In the genomic region with DNA sequence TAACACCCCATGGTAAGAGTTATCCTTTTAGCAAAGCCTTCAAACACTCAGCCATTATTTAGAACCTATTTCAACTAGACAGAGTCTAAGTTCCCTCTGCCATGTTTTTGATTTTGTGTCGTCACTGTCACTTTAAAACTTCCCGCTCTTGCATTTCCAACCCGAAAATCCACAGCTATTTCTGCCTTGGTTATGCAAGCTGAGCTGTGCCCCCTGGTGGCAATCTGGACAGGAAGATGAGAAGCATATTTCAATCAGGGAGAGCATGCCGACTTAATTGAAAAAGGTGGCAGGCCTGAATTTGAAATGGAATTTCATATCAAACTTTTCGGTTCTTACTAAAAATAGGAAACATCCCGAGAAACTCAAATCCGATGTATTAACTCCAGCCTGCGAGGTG, we compare ENCODE assay signal across 9 mouse cellular contexts. TPM values are rescaled to one million over a fixed set of nuclear protein-coding genes. Genes with fewer than 3 reads are reported as not detected.
DNase-seq lines count a peak whose midpoint lies in the region; ATAC-seq and TF ChIP-seq lines count a peak whose summit lies in the region.
"Had no signal": no experiment of that assay in that cellular context is flagged by ENCODE, and none has a peak within 500 bp of the region (broad histone marks: within the 10 kb centered on the region; RNA-seq: fewer than 3 reads in every experiment).

No protein-coding gene starts in this region.

- H3K27ac ChIP-seq in hindbrain, embryonic 14.5 days: no peak overlapping the region
- no peak overlapping the region for H3K27ac ChIP-seq in hindbrain, embryonic 12.5 days
- H3K27ac ChIP-seq in stomach, postnatal 0 days (replicated peaks): no peak overlapping the region
- H3K27ac ChIP-seq: limb, embryonic 12.5 days had no signal

- TF ChIP-seq EP300 in stomach, postnatal 0 days (optimal IDR thresholded peaks at IDR 0.05): no peak

- DNase-seq in hindbrain, embryonic 14.5 days (ENCODE audit: low spot score): peak; percentile 84
- peak; percentile 57 for DNase-seq in NIH3T3 (ENCODE audit: low read depth)
- DNase-seq in cerebellum, postnatal 25 days: peak; percentile 68 to 85
- peak; percentile 84 for DNase-seq in layer of hippocampus, adult 11-12 months (ENCODE audit: low spot score)
- DNase-seq in lung, postnatal 10 days: peak; percentile 72
- DNase-seq in stomach, postnatal 0 days (ENCODE audit: low spot score): peak; percentile 49
- DNase-seq in spleen, postnatal 4 days (ENCODE audit: low spot score in 2 of 2): no peak

- H3K4me3 ChIP-seq in hindbrain, embryonic 14.5 days (replicated peaks; ENCODE audit: low read length): no peak overlapping the region
- H3K4me3 ChIP-seq in hindbrain, embryonic 12.5 days: no peak overlapping the region
- H3K4me3 ChIP-seq in stomach, postnatal 0 days (ENCODE audit: low read depth, low read length): no peak overlapping the region
- H3K4me3 ChIP-seq: limb, embryonic 12.5 days had no signal

- ATAC-seq in hindbrain, embryonic 14.5 days (ENCODE audit: low FRiP score): no peak
- no peak for ATAC-seq in hindbrain, embryonic 12.5 days (ENCODE audit: low FRiP score)
- ATAC-seq in stomach, postnatal 0 days (ENCODE audit: low FRiP score, low TSS enrichment): no peak

- H3K4me1 ChIP-seq in hindbrain, embryonic 14.5 days (replicated peaks; ENCODE audit: control insufficient read depth, insufficient read depth, low read length): no peaks in the 10 kb centered on the region
- H3K4me1 ChIP-seq in hindbrain, embryonic 12.5 days: no peaks in the 10 kb centered on the region
- H3K4me1 ChIP-seq in stomach, postnatal 0 days (replicated peaks; ENCODE audit: control insufficient read depth, insufficient read depth): no peaks in the 10 kb centered on the region
- H3K4me1 ChIP-seq: limb, embryonic 12.5 days had no signal

- H3K9ac ChIP-seq in hindbrain, embryonic 14.5 days: no peak overlapping the region
- no peak overlapping the region for H3K9ac ChIP-seq in hindbrain, embryonic 12.5 days
- no peak overlapping the region for H3K9ac ChIP-seq in stomach, postnatal 0 days (ENCODE audit: low read length)
- H3K9ac ChIP-seq: limb, embryonic 12.5 days had no signal

- 60% methylated on average over 8 of the region's 8 CpGs for WGBS in hindbrain, embryonic 14.5 days
- 71% methylated on average over 8 of the region's 8 CpGs for WGBS in hindbrain, embryonic 12.5 days
- 52% methylated on average over 8 of the region's 8 CpGs for WGBS in stomach, postnatal 0 days

- H3K4me2 ChIP-seq in hindbrain, embryonic 14.5 days (replicated peaks): no peak overlapping the region
- no peak overlapping the region for H3K4me2 ChIP-seq in hindbrain, embryonic 12.5 days (replicated peaks)
- no peak overlapping the region for H3K4me2 ChIP-seq in stomach, postnatal 0 days (replicated peaks; ENCODE audit: low read depth)
- H3K4me2 ChIP-seq: limb, embryonic 12.5 days had no signal

- H3K36me3 ChIP-seq in hindbrain, embryonic 14.5 days (replicated peaks; ENCODE audit: control insufficient read depth, insufficient read depth): no peaks in the 10 kb centered on the region
- H3K36me3 ChIP-seq in hindbrain, embryonic 12.5 days: peaks cover 15% of the 10 kb centered on the region
- H3K36me3 ChIP-seq in stomach, postnatal 0 days (ENCODE audit: control insufficient read depth, insufficient read depth, low read length): no peaks in the 10 kb centered on the region

- no peaks in the 10 kb centered on the region for H3K27me3 ChIP-seq in hindbrain, embryonic 14.5 days (ENCODE audit: control insufficient read depth, insufficient read depth, low read length)
- no peaks in the 10 kb centered on the region for H3K27me3 ChIP-seq in hindbrain, embryonic 12.5 days
- no peaks in the 10 kb centered on the region for H3K27me3 ChIP-seq in stomach, postnatal 0 days (ENCODE audit: control insufficient read depth, insufficient read depth, low read length)
- H3K27me3 ChIP-seq: limb, embryonic 12.5 days had no signal

- TF ChIP-seq CTCF in stomach, postnatal 0 days (IDR thresholded peaks at IDR 0.05; ENCODE audit: low read depth): peak; percentile 82

- no peaks in the 10 kb centered on the region for H3K9me3 ChIP-seq in hindbrain, embryonic 14.5 days (ENCODE audit: control insufficient read depth, low read length)
- H3K9me3 ChIP-seq in hindbrain, embryonic 12.5 days (replicated peaks): no peaks in the 10 kb centered on the region
- H3K9me3 ChIP-seq in stomach, postnatal 0 days (ENCODE audit: control insufficient read depth, low read length): no peaks in the 10 kb centered on the region
- H3K9me3 ChIP-seq: limb, embryonic 12.5 days had no signal

RNA-seq across cellular contexts. Expression of gene Nuf2, which starts 35.6 kb away (rescaled TPM):
- polyA plus RNA-seq in hindbrain, embryonic 14.5 days (2014; fragmentation: Nextera tagmentation; extraction: Ambion mirVana): 11.3 and 14.1 TPM in 2 replicates
- polyA plus RNA-seq in hindbrain, embryonic 12.5 days (2016; fragmentation: Nextera tagmentation; extraction: Ambion mirVana): 47.1 and 47.9 TPM in 2 replicates
- 10.7 and 14.0 TPM in 2 replicates for polyA plus RNA-seq in stomach, postnatal 0 days (2015; fragmentation: Nextera tagmentation; extraction: Ambion mirVana)

Comparison
In these comparisons a context has a peak if more than half of its experiments do, and no peak if none do; other contexts are left out.
1. DNase-seq: peak in hindbrain, embryonic 14.5 days (single experiment), NIH3T3 (single experiment), cerebellum, postnatal 25 days (2 of 2), layer of hippocampus, adult 11-12 months (single experiment), lung, postnatal 10 days (single experiment) and stomach, postnatal 0 days (single experiment); none in spleen, postnatal 4 days (0 of 2).